Mouse (Mus musculus) liver, embryonic 16.5 days (tissue): ENCODE measurements around the gene Napsa. TPM values are rescaled to one million over a fixed set of nuclear protein-coding genes. Genes with fewer than 3 reads are reported as not detected.

Source experiments
- ATAC-seq: fragments of 200-750 bp; cut with Nextera tagmentation; 2 replicates; pipeline ENCODE4 v1.8.0; 2017; ENCODE audit warnings: low read depth, mild to moderate bottlenecking, moderate number of reproducible peaks, moderate library complexity
- H3K27ac ChIP-seq: fragments of 300-500 bp; sonication (generic); 2 replicates; pipeline ENCODE4 v1.5.1; 2014; ENCODE audit warnings: mild to moderate bottlenecking, low read length
- H3K27me3 ChIP-seq: fragments of 300-500 bp; sonication (generic); 2 replicates; pipeline ENCODE4 v1.6.1; 2014; ENCODE audit warnings: low read depth, low read length, mixed read lengths; ENCODE audit not compliant: control insufficient read depth, insufficient read depth
- H3K36me3 ChIP-seq: fragments of 300-500 bp; sonication (generic); 2 replicates; pipeline ENCODE4 v1.6.1; 2014; ENCODE audit warnings: mild to moderate bottlenecking; ENCODE audit not compliant: control insufficient read depth, insufficient read depth
- H3K4me1 ChIP-seq: fragments of 300-500 bp; sonication (generic); 2 replicates; pipeline ENCODE4 v1.6.1; 2014; ENCODE audit warnings: low read depth, low read length, mixed read lengths; ENCODE audit not compliant: control insufficient read depth
- H3K4me2 ChIP-seq: fragments of 300-500 bp; sonication (generic); 2 replicates; pipeline ENCODE4 v1.6.1; 2014; ENCODE audit warnings: low read depth, low read length, mixed read lengths
- H3K4me3 ChIP-seq: fragments of 300-500 bp; sonication (generic); 2 replicates; pipeline ENCODE4 v1.5.1; 2014; ENCODE audit warnings: low read depth, mild to moderate bottlenecking, low read length
- H3K9ac ChIP-seq: fragments of 300-500 bp; sonication (generic); 2 replicates; pipeline ENCODE4 v1.6.1; 2014; ENCODE audit warnings: low read depth, low read length
- H3K9me3 ChIP-seq: fragments of 300-500 bp; sonication (generic); replicated peaks from 2 replicates; pipeline ENCODE4 v1.6.1; 2016; ENCODE audit warnings: low read length; ENCODE audit not compliant: control insufficient read depth
- WGBS: fragments of 180-500 bp; shearing (Covaris S2); extraction: QIAGEN DNeasy Blood & Tissue Kit; methylation state at CpG from one replicate; pipeline ENCODE4 v1.1.7; 2014; ENCODE audit not compliant: insufficient replicate concordance; 5-methylcytosine and 5-hydroxymethylcytosine counted together
- polyA plus RNA-seq: library from polyadenylated mRNA; unstranded; fragments of >200 nt; fragmentation: Nextera tagmentation; extraction: Ambion mirVana; gene quantifications from 2 replicates; pipeline ENCODE4 v1.2.1, GENCODE M21; 2015

The Napsa gene
- polyA plus RNA-seq, 1 experiment from 2014 or later, result 11.5 TPM

GRCm38 (mm10) chr7:44604139-44604606 lies 32.0 kb downstream of the Napsa start:
- WGBS, result 3% methylated on average over 24 of the region's 25 CpGs
- H3K4me2 ChIP-seq, result peak overlapping the region; percentile 43
- no peak overlapping the region for H3K27ac ChIP-seq
- no peak for ATAC-seq
- no peaks in the 10 kb centered on the region for H3K36me3 ChIP-seq
- H3K9me3 ChIP-seq, result no peaks in the 10 kb centered on the region
- peaks cover 54% of the 10 kb centered on the region for H3K27me3 ChIP-seq
- no peak overlapping the region for H3K9ac ChIP-seq
- H3K4me1 ChIP-seq, result no peaks in the 10 kb centered on the region
- H3K4me3 ChIP-seq, result peak overlapping the region; percentile 25; the same call in 1 of the 2 replicates

- Histone ChIP-seq H3K27ac (no peak overlapping the region), H3K4me1 (no peaks in the 10 kb centered on the region), H3K27me3 (peaks cover 54% of the 10 kb centered on the region), H3K9me3 (no peaks in the 10 kb centered on the region), H3K4me2 (no peak overlapping the region), H3K4me3 (no peak overlapping the region), H3K36me3 (no peaks in the 10 kb centered on the region), H3K9ac (no peak overlapping the region)
- ATAC-seq, result no peak
- WGBS, result 5% methylated on average over 8 of the region's 8 CpGs
Observed at GRCm38 (mm10) chr7:44604619-44605018, 32.4 kb downstream of the Napsa start.

GRCm38 (mm10) chr7:44605436-44605835 lies 33.3 kb downstream of the Napsa start:
- WGBS, result 31% methylated on average over 7 of the region's 7 CpGs
- Histone ChIP-seq H3K9me3 (no peaks in the 10 kb centered on the region), H3K36me3 (no peaks in the 10 kb centered on the region), H3K4me3 (no peak overlapping the region), H3K9ac (no peak overlapping the region), H3K27me3 (peaks cover 54% of the 10 kb centered on the region), H3K27ac (no peak overlapping the region), H3K4me2 (no peak overlapping the region), H3K4me1 (no peaks in the 10 kb centered on the region)
- no peak for ATAC-seq

- Histone ChIP-seq H3K4me2 (no peak overlapping the region), H3K4me1 (no peaks in the 10 kb centered on the region), H3K27ac (no peak overlapping the region), H3K27me3 (peaks cover 50% of the 10 kb centered on the region), H3K9ac (no peak overlapping the region), H3K9me3 (no peaks in the 10 kb centered on the region), H3K36me3 (no peaks in the 10 kb centered on the region), H3K4me3 (no peak overlapping the region)
- no peak for ATAC-seq
- WGBS, result 10% methylated on average over 29 of the region's 29 CpGs
Observed at GRCm38 (mm10) chr7:44606171-44606901, 34.2 kb downstream of the Napsa start.

- Histone ChIP-seq H3K9me3 (no peaks in the 10 kb centered on the region), H3K36me3 (no peaks in the 10 kb centered on the region), H3K4me3 (no peak overlapping the region), H3K4me1 (no peaks in the 10 kb centered on the region), H3K4me2 (no peak overlapping the region), H3K27me3 (peaks cover 7% of the 10 kb centered on the region), H3K27ac (no peak overlapping the region), H3K9ac (no peak overlapping the region)
- no peak for ATAC-seq
- WGBS, result 55% methylated on average over 7 of the region's 7 CpGs
Observed at GRCm38 (mm10) chr7:44612192-44612591, 40.0 kb downstream of the Napsa start.

- no peak for ATAC-seq
- Histone ChIP-seq H3K9ac (no peak overlapping the region), H3K4me3 (no peak overlapping the region), H3K4me1 (no peaks in the 10 kb centered on the region), H3K4me2 (no peak overlapping the region), H3K27ac (no peak overlapping the region), H3K36me3 (no peaks in the 10 kb centered on the region), H3K9me3 (no peaks in the 10 kb centered on the region), H3K27me3 (peaks cover 7% of the 10 kb centered on the region)
- WGBS, result 7% methylated on average over 20 of the region's 20 CpGs
Observed at GRCm38 (mm10) chr7:44614041-44614688, 42.0 kb downstream of the Napsa start.

- Histone ChIP-seq H3K4me2 (no peak overlapping the region), H3K4me1 (no peaks in the 10 kb centered on the region), H3K9me3 (no peaks in the 10 kb centered on the region), H3K27ac (no peak overlapping the region), H3K9ac (no peak overlapping the region), H3K36me3 (no peaks in the 10 kb centered on the region), H3K4me3 (no peak overlapping the region), H3K27me3 (peaks cover 7% of the 10 kb centered on the region)
- 13% methylated on average over 10 of the region's 10 CpGs for WGBS
- ATAC-seq, result no peak
Observed at GRCm38 (mm10) chr7:44615309-44615708, 43.1 kb downstream of the Napsa start.

- no peak overlapping the region for H3K27ac ChIP-seq
- WGBS, result 53% methylated on average over 14 of the region's 14 CpGs
- H3K4me3 ChIP-seq, result no peak overlapping the region
- no peaks in the 10 kb centered on the region for H3K4me1 ChIP-seq
- H3K4me2 ChIP-seq, result no peak overlapping the region
- H3K9ac ChIP-seq, result no peak overlapping the region
- no peak for ATAC-seq
- H3K36me3 ChIP-seq, result no peaks in the 10 kb centered on the region
- H3K9me3 ChIP-seq, result no peaks in the 10 kb centered on the region
- H3K27me3 ChIP-seq, result peaks cover 7% of the 10 kb centered on the region
Observed at GRCm38 (mm10) chr7:44615987-44616386, 43.8 kb downstream of the Napsa start.

- no peak overlapping the region for H3K27ac ChIP-seq
- 49% methylated on average over 3 of the region's 3 CpGs for WGBS
- no peaks in the 10 kb centered on the region for H3K4me1 ChIP-seq
- H3K27me3 ChIP-seq, result peaks cover 7% of the 10 kb centered on the region
- H3K36me3 ChIP-seq, result no peaks in the 10 kb centered on the region
- H3K9ac ChIP-seq, result no peak overlapping the region
- no peaks in the 10 kb centered on the region for H3K9me3 ChIP-seq
- no peak overlapping the region for H3K4me3 ChIP-seq
- no peak for ATAC-seq
- no peak overlapping the region for H3K4me2 ChIP-seq
Observed at GRCm38 (mm10) chr7:44617059-44617458, 44.9 kb downstream of the Napsa start.
